In genomic region chr5:36695461-36696231, GRCm38 (mm10) we compare ENCODE assay signal across 8 mouse cellular contexts. TPM values are rescaled to one million over a fixed set of nuclear protein-coding genes. Genes with fewer than 3 reads are reported as not detected.
A peak's percentile ranks its signal among the peaks of the same experiment; 100 is the strongest.
DNase-seq lines count a peak whose midpoint lies in the region; ATAC-seq and TF ChIP-seq lines count a peak whose summit lies in the region.

D5Ertd579e (minus strand) TSS chr5:36696024.

- ATAC-seq in forebrain, embryonic 15.5 days (replicated peaks), result peak; percentile 97
- peak; percentile 85 for ATAC-seq in neutrophil, adult 5-6 weeks (ENCODE audit: extremely low read depth, insufficient number of reproducible peaks, low FRiP score, poor library complexity, severe bottlenecking)

- H3K9me3 ChIP-seq in forebrain, embryonic 15.5 days, result no peaks in the 10 kb centered on the region

- no peak for TF ChIP-seq CTCF in lung, adult 2 months (IDR thresholded peaks at IDR 0.05; ENCODE audit: insufficient read depth, low read length)

- peak; percentile 91 for DNase-seq in ES-CJ7 (ENCODE audit: low read depth, low spot score)
- DNase-seq in cerebellum, adult 11 months, result peak; percentile 94
- DNase-seq in heart, postnatal 25 days (ENCODE audit: low spot score), result peak; percentile 92
- DNase-seq in layer of hippocampus, adult 18-20 months (ENCODE audit: low spot score in 2 of 2), result peak; percentile 92 to 97
- peak; percentile 92 for DNase-seq in lung, adult 2 months
- peak; percentile 84 to 86 for DNase-seq in thymus, adult 18-20 months

- no peaks in the 10 kb centered on the region for H3K36me3 ChIP-seq in forebrain, embryonic 15.5 days

- peaks cover 32% of the 10 kb centered on the region for H3K4me1 ChIP-seq in forebrain, embryonic 15.5 days
- H3K4me1 ChIP-seq in lung, adult 2 months (ENCODE audit: control insufficient read depth, insufficient read depth, low read length), result no peaks in the 10 kb centered on the region

- no peaks in the 10 kb centered on the region for H3K27me3 ChIP-seq in forebrain, embryonic 15.5 days

- H3K4me2 ChIP-seq in forebrain, embryonic 15.5 days (replicated peaks), result peak within 1 kb of the TSS; percentile 96

- H3K9ac ChIP-seq in forebrain, embryonic 15.5 days (replicated peaks), result peak within 1 kb of the TSS; percentile 88

- peak within 1 kb of the TSS; percentile 92 for H3K27ac ChIP-seq in forebrain, embryonic 15.5 days (replicated peaks)

- intact Hi-C loops in heart, postnatal 25 days (cut with DNase I), result loop anchor here (2.0 to 5.0 kb wide), 2 partner anchors 17 to 47 kb away; no protein-coding TSS in a partner anchor

- H3K4me3 ChIP-seq in forebrain, embryonic 15.5 days, result peak within 1 kb of the TSS; percentile 92
- H3K4me3 ChIP-seq in lung, adult 2 months (replicated peaks; ENCODE audit: extremely low read depth, low read depth, low read length), result peak within 1 kb of the TSS; percentile 88

- peak; percentile 56 for TF ChIP-seq POLR2A in lung, adult 2 months (IDR thresholded peaks at IDR 0.05; ENCODE audit: borderline replicate concordance, extremely low read depth, low read depth, low read length)

- under 1% methylated on average over 96 of the region's 104 CpGs for WGBS in forebrain, embryonic 15.5 days
- under 1% methylated on average over 102 of the region's 104 CpGs for WGBS in lung, adult 2 months

RNA-seq across cellular contexts. Expression of gene D5Ertd579e, which starts in this region (rescaled TPM):
- polyA plus RNA-seq in forebrain, embryonic 15.5 days (2015; fragmentation: Nextera tagmentation; extraction: Ambion mirVana), result 34.5 and 35.1 TPM in 2 replicates
- 10 to 100 TPM; 79.8 to 91.2 TPM for total RNA-seq in heart, postnatal 25 days (2021)
- 10 to 100 TPM; 89.0 to 98.6 TPM for total RNA-seq in layer of hippocampus, adult 18-20 months (2021)
- polyA plus RNA-seq in lung, adult 2 months (2012; rRNA removed), result 14.4 and 23.3 TPM in 2 replicates
- 40.3 and 40.4 TPM in 2 replicates for total RNA-seq in neutrophil, adult 5-6 weeks (2017)

Comparison
In these comparisons a context has a peak if more than half of its experiments do, and no peak if none do; other contexts are left out.
1. Peak in every context shown above with its lines: DNase-seq, ATAC-seq, H3K4me3 ChIP-seq and H3K27ac ChIP-seq.